Mouse (Mus musculus) cerebellum, adult (tissue): ENCODE results near the gene Rbms3.
A peak's percentile ranks its signal among the peaks of the same experiment; 100 is the strongest.

Experiments
- ATAC-seq: cut with Nextera tagmentation; 2 replicates; pipeline ENCODE4 v1.9.2; 2017; ENCODE audit warnings: mild to moderate bottlenecking, moderate library complexity, mixed read lengths; ENCODE audit not compliant: insufficient number of reproducible peaks, low FRiP score, low TSS enrichment

The Rbms3 gene

DNA sequence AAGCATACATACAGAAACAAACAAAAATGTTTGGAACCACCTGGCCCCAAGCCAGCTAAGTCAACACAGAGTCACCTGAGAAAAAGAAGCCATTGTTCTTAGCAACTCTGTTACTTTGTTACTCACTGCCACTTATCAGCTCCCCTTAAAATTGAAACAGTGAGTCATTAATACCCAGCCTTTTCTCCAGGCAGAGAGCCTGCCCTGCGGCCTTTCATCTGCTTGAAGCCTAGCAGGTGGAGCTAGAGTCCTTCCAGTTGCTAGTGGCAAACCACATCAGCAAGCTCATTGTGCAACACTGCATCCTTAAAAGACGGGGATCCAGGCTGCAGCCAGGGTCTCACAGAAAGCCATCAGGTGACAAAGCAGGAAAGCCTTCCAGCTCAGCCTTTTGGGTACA is 495.7 kb downstream of the Rbms3 start:
- ATAC-seq, result no peak

DNA sequence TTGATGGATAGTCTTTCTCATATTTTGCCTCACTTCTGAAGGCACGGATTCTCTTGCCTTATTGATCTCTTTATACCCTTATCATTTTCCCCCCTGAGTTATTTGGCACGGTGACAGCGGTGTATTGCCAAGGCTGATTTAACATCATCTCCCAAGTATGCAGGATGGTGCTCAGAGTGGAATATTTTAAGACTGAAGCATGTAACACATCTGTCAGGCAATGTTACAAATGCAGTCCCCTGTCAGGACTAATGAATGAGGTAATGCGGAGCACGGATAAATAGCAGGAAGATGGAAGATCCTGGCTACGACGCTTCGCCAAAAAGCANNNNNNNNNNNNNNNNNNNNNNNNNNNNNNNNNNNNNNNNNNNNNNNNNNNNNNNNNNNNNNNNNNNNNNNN is 502.9 kb downstream of the Rbms3 start:
- no peak for ATAC-seq

DNA sequence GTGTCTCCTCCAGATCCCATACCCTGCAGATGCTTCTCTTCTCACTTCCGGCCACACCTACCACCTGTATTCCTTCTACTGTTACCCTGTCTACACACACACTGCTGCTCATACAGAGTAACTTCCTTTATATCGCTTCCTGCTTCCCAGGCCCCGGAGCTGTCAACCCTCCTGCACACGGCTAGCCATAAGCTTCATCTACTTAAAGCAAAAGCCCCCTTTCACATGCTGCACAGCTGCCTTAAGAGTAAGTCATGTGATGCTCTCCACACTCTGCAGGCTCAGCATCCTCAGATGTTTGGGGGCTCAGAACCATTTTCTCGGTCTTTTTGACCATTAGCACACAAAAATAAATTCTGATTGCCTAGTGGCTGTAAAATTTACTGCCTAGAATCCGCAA is 503.9 kb downstream of the Rbms3 start:
- no peak for ATAC-seq

DNA sequence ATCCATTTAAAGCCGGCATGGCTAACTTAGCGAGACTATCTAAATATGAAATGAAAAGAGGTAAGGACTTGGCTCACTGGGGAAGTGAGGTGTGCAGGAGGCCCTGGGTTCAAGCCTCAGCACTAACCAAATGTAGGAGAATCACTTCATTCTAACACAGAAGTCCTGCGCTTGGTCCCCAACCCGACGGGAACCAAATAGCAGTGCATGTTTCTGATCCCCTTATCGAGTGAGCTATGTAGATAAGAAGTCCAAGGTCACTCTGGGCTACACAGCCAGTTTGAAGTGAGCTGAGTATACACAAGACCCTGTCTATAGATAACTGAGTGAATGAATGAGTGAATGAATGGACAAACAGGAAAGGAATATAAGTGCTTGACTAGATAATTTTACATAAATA is 508.1 kb downstream of the Rbms3 start:
- no peak for ATAC-seq

DNA sequence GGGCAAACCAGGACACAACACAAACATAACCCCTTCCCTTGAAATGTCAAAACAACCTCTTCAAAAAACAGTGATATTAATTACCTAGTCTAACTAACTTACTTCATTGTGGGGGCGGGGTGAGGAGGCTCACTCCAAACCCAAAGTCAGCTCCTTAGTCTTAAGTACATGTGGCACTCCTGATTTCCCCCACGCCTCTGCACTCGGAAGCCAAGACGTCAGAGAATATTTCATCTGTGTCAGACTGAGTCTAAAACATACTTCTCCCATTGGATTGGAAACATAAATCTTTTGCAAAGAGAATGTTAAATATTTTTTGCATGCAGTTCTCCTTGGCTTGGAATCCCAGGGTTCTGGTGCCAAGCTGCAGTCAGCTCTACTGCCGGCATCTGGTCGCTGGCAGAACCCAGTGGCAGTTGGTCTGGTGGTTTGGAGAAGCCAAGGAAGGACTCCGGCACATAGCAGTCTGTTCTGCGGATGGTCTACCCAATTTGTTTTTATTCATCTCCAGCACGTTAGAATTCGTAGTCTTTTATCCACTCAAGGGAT is 512.5 kb downstream of the Rbms3 start:
- ATAC-seq, result no peak

DNA sequence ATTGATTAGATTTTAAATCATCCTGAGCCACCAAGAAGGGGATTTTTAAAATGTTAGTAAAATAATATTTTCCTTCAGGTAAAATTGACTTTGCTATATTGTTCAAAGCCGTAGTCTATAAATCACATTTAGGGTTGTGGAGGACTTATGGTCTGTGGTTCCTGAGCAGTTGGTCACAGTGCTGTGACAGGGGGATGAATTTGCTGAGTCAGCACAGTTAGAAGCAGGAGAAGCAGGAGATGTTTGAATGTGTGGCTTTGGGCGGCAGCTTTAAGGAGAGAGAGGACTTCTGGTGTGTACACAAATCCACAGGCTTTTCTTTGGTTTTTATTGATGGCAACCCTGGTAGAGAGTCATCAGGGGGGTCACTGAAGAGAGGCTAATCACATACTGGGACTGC is 514.1 kb downstream of the Rbms3 start:
- no peak for ATAC-seq

DNA sequence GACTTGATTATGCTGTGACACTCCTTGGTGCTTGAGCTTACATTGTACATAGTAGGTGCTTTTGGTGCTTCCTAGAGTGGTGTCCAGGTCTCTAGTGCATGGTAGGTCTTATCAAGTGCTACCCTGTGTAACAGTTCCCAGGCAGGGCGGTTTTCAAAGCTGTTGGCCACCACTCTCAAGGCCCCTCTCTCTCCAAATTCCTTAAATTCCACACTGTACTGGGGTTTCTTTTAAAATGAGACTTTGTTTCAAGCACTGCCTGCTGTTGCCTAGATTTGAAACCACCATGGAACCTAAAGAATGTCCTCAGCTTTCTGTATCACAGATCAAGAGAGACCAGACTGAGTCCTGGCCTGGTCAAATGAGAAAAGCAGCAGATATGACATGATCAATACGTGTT is 516.1 kb downstream of the Rbms3 start:
- ATAC-seq, result no peak

DNA sequence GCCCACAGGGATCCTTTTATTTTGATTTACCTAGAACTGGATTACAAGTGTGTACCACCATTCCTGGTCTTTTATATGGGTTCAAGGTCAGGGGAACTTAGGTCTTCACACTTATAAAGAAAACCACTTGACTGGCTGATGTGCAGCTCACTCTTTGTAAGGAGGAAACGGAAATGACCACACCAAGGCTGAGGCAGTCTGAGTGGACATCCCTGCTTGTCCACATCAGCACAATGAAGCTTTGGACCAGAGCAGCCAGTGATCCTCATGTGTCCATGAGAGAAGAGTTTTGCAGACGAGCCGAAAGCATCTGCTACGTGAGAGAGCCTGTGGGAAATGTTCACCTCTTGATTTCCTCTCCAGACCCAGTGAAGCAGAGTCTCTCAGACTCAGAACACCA is 521.8 kb downstream of the Rbms3 start:
- ATAC-seq, result no peak

DNA sequence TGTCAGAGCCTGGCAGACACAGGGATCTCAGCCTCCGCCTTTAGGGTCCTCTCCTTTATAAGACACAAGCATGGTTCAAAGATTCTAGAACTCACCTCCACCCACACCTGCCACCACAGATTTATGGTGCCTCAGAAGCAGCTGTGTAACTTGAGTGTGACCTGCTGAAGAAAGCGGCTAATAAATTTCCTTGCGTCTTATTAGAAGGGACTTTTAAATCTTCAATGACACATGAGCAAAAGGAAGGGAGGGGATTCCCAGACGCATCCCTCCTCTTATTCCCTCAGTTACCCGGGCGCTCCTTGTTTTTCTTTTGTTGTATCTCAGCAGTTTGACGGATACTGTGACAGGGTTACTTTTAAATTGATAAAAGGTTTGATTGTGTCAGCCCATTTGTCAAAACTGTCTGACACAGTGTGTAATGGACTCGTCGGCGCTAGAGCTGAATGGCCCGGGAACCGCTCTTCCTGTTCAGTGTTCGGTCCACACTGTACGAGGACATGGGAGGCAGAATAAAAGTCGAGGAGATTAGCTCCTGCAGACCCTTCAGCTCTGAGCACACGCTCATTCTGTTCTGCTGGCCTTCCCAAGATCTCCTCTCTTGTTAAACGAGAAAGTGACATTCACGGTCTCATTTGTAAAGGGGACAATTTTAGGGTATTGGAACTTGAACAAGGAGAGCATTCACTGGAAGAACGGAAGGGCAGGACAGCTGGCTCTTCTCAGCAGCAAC is 527.3 kb downstream of the Rbms3 start:
- ATAC-seq, result no peak

DNA sequence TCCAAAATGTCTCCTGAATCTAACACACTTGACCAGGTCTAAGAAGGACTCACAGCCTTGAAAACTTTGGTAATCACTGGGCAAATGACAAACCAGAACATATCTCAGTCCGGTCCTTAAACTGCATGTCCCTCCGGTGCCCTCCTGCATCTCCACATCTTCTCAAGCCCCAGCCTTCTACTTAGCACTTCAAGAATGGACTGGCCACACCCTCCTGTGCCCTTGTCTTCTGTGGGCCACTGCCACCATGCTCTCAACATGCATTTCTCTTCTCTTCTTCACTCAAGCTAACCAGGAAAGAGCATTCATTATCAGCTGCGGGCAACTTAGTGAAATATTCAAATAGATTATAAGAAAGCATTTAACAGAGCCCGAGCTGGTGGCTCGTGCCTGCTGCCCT is 529.5 kb downstream of the Rbms3 start:
- no peak for ATAC-seq

DNA sequence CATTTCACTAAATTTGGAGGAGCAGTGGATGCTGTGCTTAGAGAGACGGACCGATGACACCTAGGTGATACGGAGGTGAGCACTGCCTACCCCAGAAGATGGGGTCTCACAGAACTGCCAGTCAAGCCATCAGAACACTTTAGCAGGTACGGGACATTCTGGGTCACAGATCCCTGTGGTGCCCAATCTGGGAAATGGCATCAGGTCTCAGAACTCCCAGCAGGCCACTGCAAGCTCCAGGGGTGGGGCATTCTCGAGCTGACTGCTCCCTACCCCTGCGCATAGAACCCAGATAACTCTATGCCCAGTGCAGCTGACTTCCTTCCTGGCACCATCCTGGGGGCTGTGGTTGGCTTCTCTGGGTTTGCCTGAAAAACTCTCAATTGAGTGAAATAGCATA is 536.2 kb downstream of the Rbms3 start:
- ATAC-seq, result no peak

DNA sequence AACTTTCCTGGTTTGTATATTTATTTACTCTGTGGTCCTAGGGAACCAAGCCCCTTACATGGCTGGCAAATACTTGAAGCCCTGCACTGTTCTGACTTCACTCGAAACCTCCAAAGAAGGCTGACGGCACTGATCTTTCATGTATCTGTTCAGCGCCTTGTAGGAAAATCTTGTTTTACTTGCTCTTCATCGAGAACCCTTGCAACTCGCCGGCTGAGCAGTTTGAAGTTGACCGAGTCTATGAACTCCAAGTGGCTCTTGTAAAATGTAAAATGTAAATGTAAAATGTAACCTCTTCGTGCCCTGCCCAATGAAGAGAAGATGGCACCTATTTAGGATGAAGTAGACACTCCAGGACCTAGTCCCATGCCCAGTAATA is 537.5 kb downstream of the Rbms3 start:
- no peak for ATAC-seq

DNA sequence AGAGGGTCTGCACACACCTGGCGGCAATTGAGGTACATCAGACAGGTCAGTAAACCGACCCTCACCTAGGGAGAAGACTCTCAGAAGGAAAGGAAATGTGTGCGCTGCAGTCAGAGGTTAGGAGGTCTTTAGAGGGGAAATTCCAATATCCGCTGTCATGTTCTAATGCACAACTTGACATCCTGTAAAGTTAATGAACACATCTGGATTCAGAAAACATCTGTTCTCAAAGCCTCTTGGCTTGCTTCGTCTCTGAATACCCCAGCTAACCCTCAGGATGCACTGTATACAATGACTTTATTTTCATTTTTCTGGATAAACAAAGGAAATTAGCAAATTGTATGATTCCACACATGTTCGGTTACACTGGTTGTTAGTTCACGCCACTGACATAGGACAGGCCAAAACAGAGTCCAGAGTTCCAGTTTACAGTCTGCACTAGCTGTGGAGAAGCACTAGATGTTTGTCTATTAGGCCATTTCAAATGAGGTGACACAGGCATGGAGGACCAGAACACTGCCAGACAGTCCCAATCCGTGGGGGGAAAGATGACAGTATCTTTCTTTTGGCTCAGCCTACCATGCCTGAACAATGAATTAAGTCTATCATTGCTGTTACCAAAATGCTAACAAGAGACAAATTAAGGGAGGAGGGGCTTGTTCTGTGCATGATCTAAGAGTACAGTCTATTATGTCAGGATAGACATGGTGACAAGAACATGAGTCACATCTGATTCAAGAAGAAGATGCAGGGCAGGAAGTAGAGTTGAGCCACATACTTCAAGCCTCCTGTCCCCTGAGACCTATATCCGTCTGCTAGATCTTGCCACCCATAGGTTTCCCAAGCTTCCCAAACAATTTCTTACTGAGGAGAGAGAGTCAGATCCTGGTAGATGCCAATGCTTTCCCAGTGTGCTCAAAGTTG is 538.2 kb downstream of the Rbms3 start:
- ATAC-seq, result no peak

DNA sequence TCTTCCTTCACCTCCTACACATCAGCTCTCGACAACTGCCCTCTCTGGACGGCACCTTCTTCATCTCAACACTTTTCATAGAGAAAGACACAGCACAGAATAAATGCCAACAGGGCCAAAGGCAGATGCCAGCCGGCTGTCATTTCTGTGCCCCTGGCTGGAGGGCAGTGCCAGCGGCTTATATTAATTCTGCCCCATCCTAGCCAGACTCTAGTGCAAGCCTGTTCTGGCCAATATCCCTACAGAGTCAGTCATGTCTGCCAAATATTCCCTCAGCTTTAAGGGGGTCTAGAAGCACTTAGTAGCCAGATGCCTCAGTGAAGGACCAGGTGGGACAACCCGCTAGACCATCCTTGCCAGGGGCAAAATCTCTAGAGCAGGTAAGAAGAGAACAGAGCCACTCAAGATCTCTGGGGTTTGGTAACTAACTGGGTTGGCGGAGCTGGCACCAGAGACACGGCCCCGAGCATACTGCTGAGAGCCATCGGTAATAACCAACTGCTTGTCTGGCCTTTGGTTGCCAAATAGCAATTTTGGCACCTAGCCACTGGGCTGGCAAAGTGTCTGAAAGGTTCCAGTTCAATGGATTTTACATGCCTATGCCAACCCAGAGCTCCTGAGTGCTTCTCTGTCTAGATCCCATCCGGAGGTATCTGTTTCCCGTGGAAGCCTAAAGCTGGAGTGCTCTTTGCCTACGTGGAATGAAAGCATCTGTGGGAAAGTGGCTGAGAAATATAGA is 540.1 kb downstream of the Rbms3 start:
- ATAC-seq, result peak; percentile 76

DNA sequence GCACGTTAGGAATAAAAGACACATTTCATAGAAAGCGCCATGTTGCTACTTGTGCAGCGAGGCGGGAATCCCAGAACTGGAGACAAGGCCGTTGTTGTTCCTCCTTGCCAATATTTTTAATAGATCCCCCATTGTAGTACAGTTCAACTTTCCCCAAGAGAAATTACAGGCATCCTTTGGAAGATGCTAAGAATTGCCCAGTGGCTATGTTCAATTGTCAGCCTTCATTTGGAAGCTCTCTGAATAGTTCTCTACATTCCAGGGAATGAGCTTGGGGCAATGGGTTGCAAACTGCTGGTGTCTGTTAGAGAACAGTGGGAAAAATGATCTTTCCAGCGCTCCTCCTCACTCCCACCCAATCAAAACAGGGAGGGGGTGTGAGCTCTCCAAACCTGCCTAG is 541.4 kb downstream of the Rbms3 start:
- ATAC-seq, result no peak

DNA sequence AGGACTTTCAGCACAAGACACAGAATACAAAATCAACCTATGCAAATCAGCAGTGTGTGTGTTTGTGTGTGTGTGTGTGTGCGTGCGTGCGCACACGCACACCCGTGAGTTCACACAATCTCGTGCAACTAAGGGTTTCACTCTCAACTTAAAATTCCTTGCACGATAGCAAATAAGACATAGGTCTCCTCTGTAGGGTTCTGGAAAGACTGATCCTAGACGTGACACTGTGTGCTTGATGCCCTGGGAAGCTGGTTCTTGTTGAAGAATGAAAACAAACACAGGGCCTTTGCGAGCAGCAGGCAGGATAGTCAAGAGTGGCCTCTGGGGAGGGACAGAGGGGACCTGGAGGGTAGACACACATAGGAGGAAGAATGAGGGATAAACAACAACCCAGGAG is 544.0 kb downstream of the Rbms3 start:
- no peak for ATAC-seq

DNA sequence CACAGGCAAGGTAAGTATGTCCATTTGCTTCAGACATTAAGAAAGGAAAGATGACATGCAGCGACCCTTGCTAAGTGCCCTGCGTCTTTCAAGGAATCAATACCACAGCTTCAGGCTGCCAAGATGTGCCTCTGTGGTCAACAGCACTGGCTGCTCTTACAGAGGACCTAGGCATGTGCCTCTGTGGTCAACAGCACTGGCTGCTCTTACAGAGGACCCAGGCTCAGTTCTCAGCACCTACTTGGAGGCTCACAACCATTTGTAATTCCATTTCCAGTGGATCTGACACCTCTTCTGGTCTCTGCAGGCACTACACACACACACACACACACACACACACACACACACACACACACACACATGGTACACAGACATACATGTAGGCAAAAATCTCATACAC is 545.2 kb downstream of the Rbms3 start:
- ATAC-seq, result no peak

DNA sequence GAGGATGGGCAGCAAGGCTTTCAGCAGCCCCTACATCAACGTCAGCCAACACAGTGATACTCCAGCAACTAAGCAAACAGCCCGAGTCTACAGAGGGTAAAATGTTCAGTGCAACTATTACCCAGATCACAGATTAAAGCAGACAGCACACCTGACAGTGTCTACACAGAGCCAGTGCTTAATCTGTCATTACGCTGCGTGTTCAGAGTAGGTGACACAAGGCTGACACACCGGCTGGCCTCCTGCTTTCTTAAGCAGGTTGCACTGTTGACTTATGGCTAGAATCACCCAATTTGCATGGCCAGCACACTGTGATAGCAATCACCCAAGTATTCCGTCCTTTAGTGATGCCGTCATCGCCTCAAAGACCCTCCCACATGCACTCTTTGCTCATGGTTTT is 550.2 kb downstream of the Rbms3 start:
- ATAC-seq, result no peak

DNA sequence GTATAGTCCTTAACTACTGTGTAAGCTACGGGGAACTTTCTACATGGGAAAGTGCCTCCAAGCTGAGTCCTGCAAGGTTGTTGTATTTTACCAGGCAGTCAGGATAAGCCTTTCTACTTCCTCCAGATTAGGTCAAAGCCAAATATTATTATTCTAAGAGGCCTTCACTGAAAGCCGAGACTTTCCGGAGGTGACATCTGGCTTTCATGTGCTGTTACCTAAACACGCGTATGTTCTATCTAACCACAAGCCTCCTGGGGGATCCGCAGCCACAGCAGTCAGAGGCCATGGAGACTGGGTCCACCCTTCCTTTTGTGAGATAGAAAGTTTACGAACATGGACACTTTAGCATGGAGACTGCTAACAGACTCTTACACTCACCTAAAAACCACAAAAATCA is 552.2 kb downstream of the Rbms3 start:
- no peak for ATAC-seq

DNA sequence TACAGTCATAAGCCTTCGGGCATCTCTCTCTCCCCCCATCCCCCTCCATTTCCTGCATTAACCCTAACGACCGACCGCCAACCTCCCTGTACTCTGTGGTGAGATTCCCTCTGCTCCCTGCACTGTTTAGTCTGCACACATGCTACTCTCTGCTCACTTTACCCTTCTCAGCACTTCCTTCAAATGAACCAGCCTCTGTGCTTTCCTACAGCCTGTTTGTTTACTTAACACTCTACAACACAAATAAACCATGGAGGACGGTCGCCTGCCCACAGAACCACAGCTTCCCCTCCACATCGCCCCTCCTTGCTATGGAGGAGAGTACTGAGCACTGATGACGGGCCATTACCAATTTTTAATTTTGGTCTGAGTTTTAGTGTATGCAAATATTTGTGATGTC is 552.9 kb downstream of the Rbms3 start:
- ATAC-seq, result no peak
